Mouse (Mus musculus): ENCODE measurements at regions not wholly inside any gene's neighbourhood (a gene's known extent, or its start where the extent isn't known, plus 50 kb on each side); places are given as distances from the start of the nearest gene placed in this dataset.

GRCm38 (mm10) chr17:4791873-4792272 lies 202.3 kb upstream of the Arid1b start:
- no peaks in the 10 kb centered on the region for H3K27me3 ChIP-seq
- H3K36me3 ChIP-seq: no peaks in the 10 kb centered on the region
- H3K4me1 ChIP-seq: no peaks in the 10 kb centered on the region
- ATAC-seq (replicated peaks; ENCODE audit: low FRiP score): no peak
- no peak overlapping the region for H3K27ac ChIP-seq
- H3K9me3 ChIP-seq (replicated peaks): no peaks in the 10 kb centered on the region
- H3K4me2 ChIP-seq: no peak overlapping the region
- H3K9ac ChIP-seq: no peak overlapping the region
- H3K4me3 ChIP-seq (replicated peaks): no peak overlapping the region
- WGBS: 81% methylated on average over 10 of the region's 10 CpGs

GRCm38 (mm10) chr17:4796241-4796640 lies 197.9 kb upstream of the Arid1b start:
- Histone ChIP-seq H3K36me3 (no peaks in the 10 kb centered on the region), H3K4me1 (no peaks in the 10 kb centered on the region), H3K4me3 (replicated peaks) (no peak overlapping the region), H3K27ac (no peak overlapping the region), H3K27me3 (no peaks in the 10 kb centered on the region), H3K9me3 (replicated peaks) (no peaks in the 10 kb centered on the region), H3K4me2 (no peak overlapping the region), H3K9ac (no peak overlapping the region)
- no peak for ATAC-seq (replicated peaks; ENCODE audit: low FRiP score)
- 72% methylated on average over 3 of the region's 3 CpGs for whole genome bisulfite sequencing

DNA sequence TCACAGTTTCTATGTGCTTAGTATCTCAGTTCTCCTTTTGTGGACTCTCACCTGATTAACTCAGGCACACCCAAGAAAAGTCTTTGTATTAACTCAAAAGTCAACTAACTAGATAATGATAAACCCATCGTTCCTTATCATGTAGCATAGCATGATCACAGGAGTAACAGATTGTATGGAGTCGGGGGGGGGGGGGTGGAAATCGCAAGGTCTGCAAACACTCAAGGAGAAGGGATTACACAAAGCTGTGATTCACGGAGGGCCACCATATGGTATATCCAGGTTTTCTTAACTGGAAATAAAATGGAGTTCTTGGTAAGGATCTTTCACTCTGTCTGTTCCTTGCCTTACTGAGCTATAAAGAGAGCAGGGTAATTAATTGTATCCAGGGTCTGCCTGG lies 190.1 kb upstream of the Arid1b start:
- H3K4me2 ChIP-seq: no peak overlapping the region

DNA sequence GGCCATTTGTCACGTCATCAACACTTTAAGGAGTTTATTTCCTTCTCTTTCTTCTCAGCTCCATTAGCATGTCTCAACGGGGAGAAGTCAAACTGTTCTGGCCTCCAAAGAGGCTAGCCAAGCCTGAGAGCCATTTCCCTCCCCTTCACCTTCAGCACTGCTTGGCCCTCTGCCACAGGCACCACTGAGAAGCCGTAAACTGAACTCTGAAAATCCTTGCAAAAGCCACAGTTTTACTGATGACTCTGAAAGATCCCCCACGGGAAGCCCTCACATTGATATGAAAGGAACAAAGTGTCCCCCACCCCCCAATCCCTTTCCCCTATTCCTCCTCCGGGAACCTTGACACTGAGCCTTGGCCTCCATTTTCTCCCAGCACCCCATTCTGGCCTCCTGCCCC lies 188.1 kb upstream of the Arid1b start:
- no peaks in the 10 kb centered on the region for H3K36me3 ChIP-seq
- no peaks in the 10 kb centered on the region for H3K4me1 ChIP-seq
- no peak overlapping the region for H3K4me3 ChIP-seq (replicated peaks)
- no peaks in the 10 kb centered on the region for H3K9me3 ChIP-seq (replicated peaks)
- no peak overlapping the region for H3K4me2 ChIP-seq
- no peaks in the 10 kb centered on the region for H3K27me3 ChIP-seq
- 42% methylated on average over 5 of the region's 5 CpGs for WGBS
- H3K27ac ChIP-seq: no peak overlapping the region
- no peak overlapping the region for H3K9ac ChIP-seq
- no peak for ATAC-seq (replicated peaks; ENCODE audit: low FRiP score)

More for the DNA sequence above, 190.1 kb upstream of the Arid1b start:
- Histone ChIP-seq H3K9ac (no peak overlapping the region), H3K4me1 (no peaks in the 10 kb centered on the region), H3K27me3 (no peaks in the 10 kb centered on the region), H3K27ac (no peak overlapping the region), H3K9me3 (replicated peaks) (no peaks in the 10 kb centered on the region), H3K36me3 (no peaks in the 10 kb centered on the region), H3K4me3 (replicated peaks) (no peak overlapping the region)
- no peak for ATAC-seq (replicated peaks; ENCODE audit: low FRiP score)
- WGBS: 86% methylated on average over 4 of the region's 4 CpGs

GRCm38 (mm10) chr17:4808926-4809325 lies 185.2 kb upstream of the Arid1b start:
- no peak for ATAC-seq (replicated peaks; ENCODE audit: low FRiP score)
- Histone ChIP-seq H3K9ac (no peak overlapping the region), H3K4me3 (replicated peaks) (no peak overlapping the region), H3K4me1 (no peaks in the 10 kb centered on the region), H3K27me3 (no peaks in the 10 kb centered on the region), H3K4me2 (no peak overlapping the region), H3K27ac (no peak overlapping the region), H3K36me3 (no peaks in the 10 kb centered on the region), H3K9me3 (replicated peaks) (no peaks in the 10 kb centered on the region)
- 84% methylated on average over 3 of the region's 3 CpGs for WGBS

DNA sequence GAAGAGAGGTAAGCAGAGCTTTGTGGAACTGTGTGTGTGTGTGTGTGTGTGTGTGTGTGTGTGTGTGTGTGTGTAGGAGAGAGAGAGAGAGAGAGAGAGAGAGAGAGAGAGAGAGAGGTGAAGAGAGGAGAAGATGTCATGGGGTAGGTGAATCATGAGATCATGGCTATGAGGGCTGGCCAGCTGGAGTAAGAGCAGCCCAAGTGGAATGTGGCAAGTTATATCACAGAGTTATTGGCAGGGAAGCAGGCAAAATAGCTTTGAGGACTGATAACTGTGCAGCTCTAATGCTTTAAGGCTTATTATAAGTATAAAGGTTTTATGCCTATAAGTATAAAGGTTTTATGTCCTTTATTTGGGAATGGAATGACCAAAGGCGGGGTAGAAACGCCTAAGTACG lies 180.9 kb upstream of the Arid1b start:
- Histone ChIP-seq H3K27me3 (no peaks in the 10 kb centered on the region), H3K4me2 (no peak overlapping the region), H3K4me3 (replicated peaks) (no peak overlapping the region), H3K4me1 (no peaks in the 10 kb centered on the region), H3K36me3 (no peaks in the 10 kb centered on the region), H3K9me3 (replicated peaks) (no peaks in the 10 kb centered on the region), H3K27ac (no peak overlapping the region), H3K9ac (no peak overlapping the region)
- 89% methylated on average over 3 of the region's 3 CpGs for whole genome bisulfite sequencing
- ATAC-seq (replicated peaks; ENCODE audit: low FRiP score): no peak

DNA sequence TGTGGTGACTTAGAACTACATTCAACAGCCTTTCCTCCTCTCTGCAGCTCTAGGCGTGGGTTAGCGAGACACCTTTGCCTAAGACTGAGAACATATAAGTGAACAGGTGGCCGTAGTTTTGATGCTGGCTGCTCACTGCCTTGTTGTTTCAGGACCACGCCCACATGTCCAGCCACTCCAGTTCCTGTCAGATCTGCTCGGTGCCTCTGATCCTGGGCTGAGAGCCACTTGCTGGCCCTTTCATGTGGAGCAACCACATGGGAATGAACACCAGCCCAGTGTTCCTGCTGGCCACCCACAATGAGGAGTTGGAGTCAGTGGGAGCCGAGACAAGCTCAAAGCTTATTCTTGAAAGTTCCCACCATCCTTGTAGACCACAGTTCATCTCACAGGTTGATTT lies 180.5 kb upstream of the Arid1b start:
- Histone ChIP-seq H3K36me3 (no peaks in the 10 kb centered on the region), H3K9ac (no peak overlapping the region), H3K27ac (no peak overlapping the region), H3K4me1 (no peaks in the 10 kb centered on the region), H3K27me3 (no peaks in the 10 kb centered on the region), H3K9me3 (replicated peaks) (no peaks in the 10 kb centered on the region), H3K4me2 (no peak overlapping the region), H3K4me3 (replicated peaks) (no peak overlapping the region)
- ATAC-seq (replicated peaks; ENCODE audit: low FRiP score): no peak
- 69% methylated on average over 6 of the region's 6 CpGs for WGBS

DNA sequence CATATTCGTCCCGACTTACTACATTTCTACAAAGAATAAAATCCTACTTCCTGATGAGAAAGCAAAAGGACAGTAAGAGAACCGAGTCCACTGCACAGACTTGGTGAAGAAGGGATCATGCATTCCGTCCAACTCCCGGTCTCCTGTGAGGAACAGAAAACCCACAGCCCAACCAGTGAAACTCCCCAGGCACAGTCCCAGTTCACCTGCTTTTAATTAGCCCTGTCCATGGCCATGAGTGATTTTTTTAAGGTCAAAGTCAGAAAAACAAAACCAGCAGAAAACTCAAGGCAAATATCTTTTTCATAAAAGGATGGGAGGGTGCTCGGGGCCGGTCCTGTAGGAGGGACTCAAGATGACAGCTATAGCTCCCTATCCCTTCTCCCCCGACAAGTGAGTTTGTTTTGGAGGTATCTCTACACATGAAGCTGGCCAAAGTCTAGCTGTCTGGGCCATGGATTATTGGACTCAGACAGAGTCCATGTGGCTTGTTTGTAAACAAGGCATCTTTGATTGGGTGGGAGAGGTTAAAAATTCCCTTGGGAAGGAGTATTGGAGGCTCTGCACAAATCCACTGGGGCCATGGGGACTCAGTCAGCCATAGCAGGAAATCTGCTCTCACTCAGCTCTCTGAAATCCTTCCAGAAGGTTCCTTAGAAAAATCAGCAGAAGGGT lies 168.8 kb upstream of the Arid1b start:
- WGBS: 38% methylated on average over 8 of the region's 8 CpGs
- Histone ChIP-seq H3K36me3 (no peaks in the 10 kb centered on the region), H3K9ac (no peak overlapping the region)

GRCm38 (mm10) chr17:4834065-4834464 lies 160.1 kb upstream of the Arid1b start:
- H3K27ac ChIP-seq: 0 out of 2 replicates have a peak overlapping the region, but pooled peaks have one; percentile 15

More for the DNA sequence above, 168.8 kb upstream of the Arid1b start:
- H3K4me1 ChIP-seq: no peaks in the 10 kb centered on the region
- no peaks in the 10 kb centered on the region for H3K27me3 ChIP-seq
- H3K27ac ChIP-seq: no peak overlapping the region
- no peak for ATAC-seq (replicated peaks; ENCODE audit: low FRiP score)
- no peak overlapping the region for H3K4me2 ChIP-seq
- no peaks in the 10 kb centered on the region for H3K9me3 ChIP-seq (replicated peaks)
- no peak overlapping the region for H3K4me3 ChIP-seq (replicated peaks)

GRCm38 (mm10) chr17:4834571-4834970 lies 159.6 kb upstream of the Arid1b start:
- Histone ChIP-seq H3K9ac (no peak overlapping the region), H3K27ac (peak overlapping the region; percentile 15; the same call in 1 of the 2 replicates), H3K9me3 (replicated peaks) (no peaks in the 10 kb centered on the region), H3K4me3 (replicated peaks) (no peak overlapping the region), H3K27me3 (no peaks in the 10 kb centered on the region), H3K4me1 (peaks cover 14% of the 10 kb centered on the region), H3K36me3 (no peaks in the 10 kb centered on the region), H3K4me2 (no peak overlapping the region)
- ATAC-seq (replicated peaks; ENCODE audit: low FRiP score): no peak
- 44% methylated on average over 7 of the region's 7 CpGs for WGBS

More at GRCm38 (mm10) chr17:4834065-4834464, 160.1 kb upstream of the Arid1b start:
- Histone ChIP-seq H3K4me2 (no peak overlapping the region), H3K9me3 (replicated peaks) (no peaks in the 10 kb centered on the region), H3K27me3 (no peaks in the 10 kb centered on the region), H3K9ac (no peak overlapping the region), H3K36me3 (no peaks in the 10 kb centered on the region), H3K4me1 (peaks cover 14% of the 10 kb centered on the region), H3K4me3 (replicated peaks) (no peak overlapping the region)
- 35% methylated on average over 7 of the region's 7 CpGs for WGBS
- no peak; the same call in 1 of the 2 replicates for ATAC-seq (replicated peaks; ENCODE audit: low FRiP score)

- Histone ChIP-seq H3K27me3 (no peaks in the 10 kb centered on the region), H3K9ac (no peak overlapping the region), H3K4me1 (peaks cover 14% of the 10 kb centered on the region), H3K4me3 (replicated peaks) (no peak overlapping the region), H3K4me2 (no peak overlapping the region), H3K36me3 (no peaks in the 10 kb centered on the region), H3K27ac (peak overlapping the region; percentile 15; the same call in 1 of the 2 replicates), H3K9me3 (replicated peaks) (no peaks in the 10 kb centered on the region)
- whole genome bisulfite sequencing: 39% methylated on average over 8 of the region's 8 CpGs
- ATAC-seq (replicated peaks; ENCODE audit: low FRiP score): peak; percentile 71
Measured at GRCm38 (mm10) chr17:4835065-4835705, 158.9 kb upstream of the Arid1b start.

DNA sequence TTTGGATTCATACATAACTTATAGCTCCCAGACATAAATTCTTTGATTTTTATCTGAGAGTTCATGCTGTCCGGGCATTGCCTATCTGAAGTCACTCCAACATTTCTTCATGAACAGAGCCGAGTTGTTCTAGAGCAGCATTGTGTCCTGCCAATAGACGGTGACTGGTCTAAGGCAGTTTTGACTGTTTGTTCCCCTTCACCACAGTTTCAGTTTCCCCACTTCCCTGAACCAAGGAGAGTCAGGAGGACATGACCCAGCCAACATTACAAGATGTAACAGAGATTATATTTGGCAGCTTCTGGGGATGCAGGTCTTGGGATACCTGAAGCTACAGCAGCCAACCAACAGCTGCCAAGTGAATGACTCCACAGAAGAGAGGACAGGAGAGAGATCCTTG lies 154.0 kb upstream of the Arid1b start:
- 83% methylated on average over 3 of the region's 3 CpGs for WGBS
- H3K4me2 ChIP-seq: no peak overlapping the region
- H3K9ac ChIP-seq: no peak overlapping the region
- H3K27ac ChIP-seq: no peak overlapping the region
- H3K27me3 ChIP-seq: no peaks in the 10 kb centered on the region
- no peak overlapping the region for H3K4me3 ChIP-seq (replicated peaks)
- no peaks in the 10 kb centered on the region for H3K9me3 ChIP-seq (replicated peaks)
- no peak for ATAC-seq (replicated peaks; ENCODE audit: low FRiP score)
- H3K4me1 ChIP-seq: peaks cover 4% of the 10 kb centered on the region
- H3K36me3 ChIP-seq: no peaks in the 10 kb centered on the region
